Mouse (Mus musculus): ENCODE results near the gene Slc38a9. TPM values are rescaled to one million over a fixed set of nuclear protein-coding genes. Genes with fewer than 3 reads are reported as not detected.

Gene Slc38a9
- polyA plus RNA-seq, 1 experiment: 3.7 TPM

DNA sequence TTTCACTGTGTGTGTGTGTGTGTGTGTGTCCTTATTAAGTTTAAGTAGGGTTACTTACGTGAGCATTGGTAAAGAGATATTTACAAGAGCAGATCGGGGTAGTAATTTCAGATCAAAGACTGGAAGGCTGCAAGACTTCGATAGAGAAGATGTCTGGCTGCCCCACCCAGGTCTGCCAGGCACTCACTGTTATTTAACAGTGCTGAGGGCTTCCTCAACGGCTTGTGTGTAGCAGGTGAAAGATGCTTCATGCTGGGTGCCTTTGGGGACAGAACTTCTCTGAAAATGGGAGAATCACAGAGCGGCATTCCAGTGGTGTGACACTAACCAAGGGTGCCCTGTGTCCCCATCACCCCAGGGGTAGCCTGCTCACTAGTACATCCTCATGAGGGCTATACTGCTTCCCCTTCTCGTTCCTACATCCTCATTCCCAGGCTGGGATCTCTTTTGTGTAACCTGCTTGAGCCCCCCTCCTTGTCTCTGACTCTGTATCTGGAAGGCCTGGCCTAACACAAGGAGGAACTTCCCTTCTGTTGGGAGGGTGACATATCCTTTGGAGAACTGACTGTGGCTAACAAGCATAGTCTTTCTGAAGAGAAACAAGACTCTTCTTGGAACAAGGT is 87.4 kb downstream of the Slc38a9 start:
- H3K36me3 ChIP-seq (ENCODE audit: control insufficient read depth, insufficient read depth): no peaks in the 10 kb centered on the region
- H3K27me3 ChIP-seq (ENCODE audit: control insufficient read depth, insufficient read depth, insufficient read length): no peaks in the 10 kb centered on the region
- no peaks in the 10 kb centered on the region for H3K79me2 ChIP-seq (ENCODE audit: control insufficient read depth, insufficient read depth)
- TF ChIP-seq CEBPB (IDR thresholded peaks at IDR 0.05; ENCODE audit: insufficient read depth, poor library complexity, severe bottlenecking): no peak
- no peak for TF ChIP-seq TCF3 (IDR thresholded peaks at IDR 0.05; ENCODE audit: insufficient read length, low read depth)
- no peak for TF ChIP-seq REST (IDR thresholded peaks at IDR 0.05; ENCODE audit: insufficient read depth, insufficient read length)
- no peak for TF ChIP-seq USF1 (IDR thresholded peaks at IDR 0.05; ENCODE audit: low read depth)
- no peak for TF ChIP-seq POLR2AphosphoS2 (IDR thresholded peaks at IDR 0.05; ENCODE audit: insufficient read length, low read depth)
- TF ChIP-seq MAX (IDR thresholded peaks at IDR 0.05; ENCODE audit: low read depth): no peak
- TF ChIP-seq TCF12 (IDR thresholded peaks at IDR 0.05; ENCODE audit: insufficient read depth, poor library complexity, severe bottlenecking): no peak
- TF ChIP-seq SRF (IDR thresholded peaks at IDR 0.05; ENCODE audit: control insufficient read depth, insufficient read length, low read depth): no peak
- no peak for TF ChIP-seq E2F4 (IDR thresholded peaks at IDR 0.05; ENCODE audit: insufficient read depth)
- TF ChIP-seq MYOD1 (IDR thresholded peaks at IDR 0.05; ENCODE audit: control insufficient read depth in 1 of 3, insufficient read length in 2 of 3, low read depth in 2 of 3): no peak
- TF ChIP-seq MYOG (IDR thresholded peaks at IDR 0.05; ENCODE audit: control insufficient read depth in 1 of 3, insufficient read depth in 1 of 3, insufficient read length in 2 of 3, low read depth in 2 of 3): no peak
- no peak for TF ChIP-seq POLR2A (IDR thresholded peaks at IDR 0.05; ENCODE audit: insufficient read length, low read depth)
- H3ac ChIP-seq (ENCODE audit: control insufficient read depth, insufficient read length): no peak overlapping the region
- no peak overlapping the region for H3K4me3 ChIP-seq
- no peak overlapping the region for H3K4me2 ChIP-seq (ENCODE audit: low read depth)

DNA sequence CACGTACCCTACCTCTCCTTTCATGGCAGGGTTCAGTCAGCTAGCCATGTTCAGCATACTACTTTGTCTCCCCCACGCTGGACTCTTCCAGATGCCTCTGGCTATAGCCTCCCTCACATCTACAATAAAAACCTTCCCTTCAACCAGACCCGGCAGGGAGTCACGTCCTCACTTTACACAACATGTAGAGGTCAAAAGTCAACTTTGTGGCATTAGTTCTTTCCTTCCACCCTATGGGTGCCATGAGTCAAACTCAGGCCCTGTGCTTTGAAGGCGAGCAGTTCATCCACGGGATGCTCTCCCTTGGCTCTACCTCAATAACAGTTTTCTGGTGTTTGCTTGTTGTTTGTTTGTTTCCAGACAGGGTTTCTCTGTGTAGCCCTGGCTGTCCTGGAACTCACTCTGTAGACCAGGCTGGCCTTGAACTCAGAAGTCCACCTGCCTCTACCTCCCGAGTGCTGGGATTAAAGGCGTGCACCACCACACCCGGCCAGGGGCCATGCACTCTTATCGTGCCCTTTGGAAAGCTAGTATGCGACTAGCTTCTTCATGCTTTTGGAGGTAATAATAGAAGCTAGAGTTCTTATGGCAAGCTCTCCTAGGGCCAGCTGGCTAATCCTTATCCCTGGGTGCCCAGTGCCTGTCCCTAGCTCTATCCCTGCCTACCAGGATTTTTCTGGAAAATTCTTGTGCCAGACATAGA is 88.4 kb downstream of the Slc38a9 start:
- Histone ChIP-seq H3K36me3 (ENCODE audit: control insufficient read depth, insufficient read depth) (no peaks in the 10 kb centered on the region), H3K4me2 (ENCODE audit: low read depth) (no peak overlapping the region), H3K79me2 (ENCODE audit: control insufficient read depth, insufficient read depth) (no peaks in the 10 kb centered on the region), H3K4me3 (no peak overlapping the region), H3K27me3 (ENCODE audit: control insufficient read depth, insufficient read depth, insufficient read length) (no peaks in the 10 kb centered on the region), H3ac (ENCODE audit: control insufficient read depth, insufficient read length) (no peak overlapping the region)
- TF ChIP-seq CEBPB (IDR thresholded peaks at IDR 0.05; ENCODE audit: insufficient read depth, poor library complexity, severe bottlenecking): no peak
- no peak for TF ChIP-seq TCF12 (IDR thresholded peaks at IDR 0.05; ENCODE audit: insufficient read depth, poor library complexity, severe bottlenecking)
- TF ChIP-seq MYOG (IDR thresholded peaks at IDR 0.05; ENCODE audit: control insufficient read depth in 1 of 3, insufficient read depth in 1 of 3, insufficient read length in 2 of 3, low read depth in 2 of 3): no peak
- TF ChIP-seq POLR2AphosphoS2 (IDR thresholded peaks at IDR 0.05; ENCODE audit: insufficient read length, low read depth): no peak
- TF ChIP-seq REST (IDR thresholded peaks at IDR 0.05; ENCODE audit: insufficient read depth, insufficient read length): no peak
- no peak for TF ChIP-seq MYOD1 (IDR thresholded peaks at IDR 0.05; ENCODE audit: control insufficient read depth in 1 of 3, insufficient read length in 2 of 3, low read depth in 2 of 3)
- TF ChIP-seq TCF3 (IDR thresholded peaks at IDR 0.05; ENCODE audit: insufficient read length, low read depth): no peak
- no peak for TF ChIP-seq POLR2A (IDR thresholded peaks at IDR 0.05; ENCODE audit: insufficient read length, low read depth)
- no peak for TF ChIP-seq SRF (IDR thresholded peaks at IDR 0.05; ENCODE audit: control insufficient read depth, insufficient read length, low read depth)
- no peak for TF ChIP-seq USF1 (IDR thresholded peaks at IDR 0.05; ENCODE audit: low read depth)
- no peak for TF ChIP-seq E2F4 (IDR thresholded peaks at IDR 0.05; ENCODE audit: insufficient read depth)
- no peak for TF ChIP-seq MAX (IDR thresholded peaks at IDR 0.05; ENCODE audit: low read depth)

GRCm38 (mm10) chr13:112749881-112750280 is 89.3 kb downstream of the Slc38a9 start:
- Histone ChIP-seq H3K4me2 (ENCODE audit: low read depth) (no peak overlapping the region), H3K4me3 (no peak overlapping the region), H3K27me3 (ENCODE audit: control insufficient read depth, insufficient read depth, insufficient read length) (no peaks in the 10 kb centered on the region), H3ac (ENCODE audit: control insufficient read depth, insufficient read length) (no peak overlapping the region), H3K36me3 (ENCODE audit: control insufficient read depth, insufficient read depth) (no peaks in the 10 kb centered on the region), H3K79me2 (ENCODE audit: control insufficient read depth, insufficient read depth) (no peaks in the 10 kb centered on the region)
- no peak for TF ChIP-seq POLR2AphosphoS2 (IDR thresholded peaks at IDR 0.05; ENCODE audit: insufficient read length, low read depth)
- TF ChIP-seq MYOG (IDR thresholded peaks at IDR 0.05; ENCODE audit: control insufficient read depth in 1 of 3, insufficient read depth in 1 of 3, insufficient read length in 2 of 3, low read depth in 2 of 3): no peak
- no peak for TF ChIP-seq SRF (IDR thresholded peaks at IDR 0.05; ENCODE audit: control insufficient read depth, insufficient read length, low read depth)
- no peak for TF ChIP-seq MAX (IDR thresholded peaks at IDR 0.05; ENCODE audit: low read depth)
- no peak for TF ChIP-seq REST (IDR thresholded peaks at IDR 0.05; ENCODE audit: insufficient read depth, insufficient read length)
- no peak for TF ChIP-seq CEBPB (IDR thresholded peaks at IDR 0.05; ENCODE audit: insufficient read depth, poor library complexity, severe bottlenecking)
- no peak for TF ChIP-seq USF1 (IDR thresholded peaks at IDR 0.05; ENCODE audit: low read depth)
- TF ChIP-seq TCF3 (IDR thresholded peaks at IDR 0.05; ENCODE audit: insufficient read length, low read depth): no peak
- TF ChIP-seq E2F4 (IDR thresholded peaks at IDR 0.05; ENCODE audit: insufficient read depth): no peak
- TF ChIP-seq POLR2A (IDR thresholded peaks at IDR 0.05; ENCODE audit: insufficient read length, low read depth): no peak
- TF ChIP-seq TCF12 (IDR thresholded peaks at IDR 0.05; ENCODE audit: insufficient read depth, poor library complexity, severe bottlenecking): no peak
- no peak for TF ChIP-seq MYOD1 (IDR thresholded peaks at IDR 0.05; ENCODE audit: control insufficient read depth in 1 of 3, insufficient read length in 2 of 3, low read depth in 2 of 3)

- no peak for TF ChIP-seq POLR2A (IDR thresholded peaks at IDR 0.05; ENCODE audit: insufficient read length, low read depth)
- TF ChIP-seq MAX (IDR thresholded peaks at IDR 0.05; ENCODE audit: low read depth): no peak
- TF ChIP-seq E2F4 (IDR thresholded peaks at IDR 0.05; ENCODE audit: insufficient read depth): no peak
- no peak for TF ChIP-seq TCF3 (IDR thresholded peaks at IDR 0.05; ENCODE audit: insufficient read length, low read depth)
- no peak for TF ChIP-seq CEBPB (IDR thresholded peaks at IDR 0.05; ENCODE audit: insufficient read depth, poor library complexity, severe bottlenecking)
- TF ChIP-seq REST (IDR thresholded peaks at IDR 0.05; ENCODE audit: insufficient read depth, insufficient read length): no peak
- no peak for TF ChIP-seq USF1 (IDR thresholded peaks at IDR 0.05; ENCODE audit: low read depth)
- H3K4me3 ChIP-seq: no peak overlapping the region
Observed at GRCm38 (mm10) chr13:112751454-112752308, 91.1 kb downstream of the Slc38a9 start.

More at GRCm38 (mm10) chr13:112751454-112752308, 91.1 kb downstream of the Slc38a9 start:
- no peaks in the 10 kb centered on the region for H3K36me3 ChIP-seq (ENCODE audit: control insufficient read depth, insufficient read depth)
- H3K4me2 ChIP-seq (ENCODE audit: low read depth): no peak overlapping the region
- no peak overlapping the region for H3ac ChIP-seq (ENCODE audit: control insufficient read depth, insufficient read length)
- no peaks in the 10 kb centered on the region for H3K79me2 ChIP-seq (ENCODE audit: control insufficient read depth, insufficient read depth)
- H3K27me3 ChIP-seq (ENCODE audit: control insufficient read depth, insufficient read depth, insufficient read length): no peaks in the 10 kb centered on the region

All from myocyte (in vitro differentiated cells).